Mouse (Mus musculus) myocyte (in vitro differentiated cells): Measurements from ENCODE around the gene Naglu. TPM values are rescaled to one million over a fixed set of nuclear protein-coding genes. Genes with fewer than 3 reads are reported as not detected.

Experiments
- H3K27me3 ChIP-seq: one replicate; pipeline ENCODE4 v1.6.1; 2011; ENCODE audit not compliant: control insufficient read depth, insufficient read depth, insufficient read length
- H3K36me3 ChIP-seq: one replicate; pipeline ENCODE4 v1.6.1; 2011; ENCODE audit not compliant: control insufficient read depth, insufficient read depth
- H3K4me2 ChIP-seq: one replicate; pipeline ENCODE4 v1.6.1; 2011; ENCODE audit warnings: low read depth, control low read depth
- H3K4me3 ChIP-seq: one replicate; pipeline ENCODE4 v1.5.1; 2011; ENCODE audit warnings: mild to moderate bottlenecking, control low read depth, moderate library complexity
- H3K79me2 ChIP-seq: one replicate; pipeline ENCODE4 v1.6.1; 2011; ENCODE audit not compliant: control insufficient read depth, insufficient read depth
- H3ac ChIP-seq: one replicate; pipeline ENCODE4 v1.6.1; 2011; ENCODE audit not compliant: control insufficient read depth, insufficient read length
- CEBPB ChIP-seq: IDR thresholded peaks from 2 replicates; pipeline ENCODE4 v1.6.1; 2011; ENCODE audit warnings: mild to moderate bottlenecking, moderate library complexity; ENCODE audit not compliant: poor library complexity, insufficient read depth, severe bottlenecking
- E2F4 ChIP-seq: IDR thresholded peaks from one replicate; pipeline ENCODE4 v1.6.1; 2011; ENCODE audit warnings: mild to moderate bottlenecking, control low read depth, moderate library complexity; ENCODE audit not compliant: insufficient read depth
- MAX ChIP-seq: IDR thresholded peaks from one replicate; pipeline ENCODE4 v1.6.1; 2011; ENCODE audit warnings: low read depth, mild to moderate bottlenecking, control low read depth
- MYOD1 ChIP-seq, 3 experiments: IDR thresholded peaks; one replicate each; pipeline ENCODE4 v1.6.1; 2011; ENCODE audit warnings: control low read depth in 2 of 3, low read depth in 2 of 3, mild to moderate bottlenecking in 2 of 3, moderate library complexity in 1 of 3; ENCODE audit not compliant: insufficient read length in 2 of 3, control insufficient read depth in 1 of 3
- MYOG ChIP-seq, 3 experiments: IDR thresholded peaks; one replicate each; pipeline ENCODE4 v1.6.1; 2011; ENCODE audit warnings: control low read depth in 2 of 3, low read depth in 2 of 3, mild to moderate bottlenecking in 2 of 3; ENCODE audit not compliant: insufficient read length in 2 of 3, control insufficient read depth in 1 of 3, insufficient read depth in 1 of 3
- POLR2A ChIP-seq: IDR thresholded peaks from one replicate; pipeline ENCODE4 v1.6.1; 2011; ENCODE audit warnings: low read depth, mild to moderate bottlenecking, control low read depth, moderate library complexity; ENCODE audit not compliant: insufficient read length
- POLR2AphosphoS2 ChIP-seq: IDR thresholded peaks from one replicate; pipeline ENCODE4 v1.6.1; 2011; ENCODE audit warnings: low read depth, control low read depth; ENCODE audit not compliant: insufficient read length
- REST ChIP-seq: IDR thresholded peaks from one replicate; pipeline ENCODE4 v1.6.1; 2011; ENCODE audit warnings: mild to moderate bottlenecking, control low read depth, moderate library complexity; ENCODE audit not compliant: insufficient read depth, insufficient read length
- SRF ChIP-seq: IDR thresholded peaks from one replicate; pipeline ENCODE4 v1.6.1; 2011; ENCODE audit warnings: low read depth; ENCODE audit not compliant: control insufficient read depth, insufficient read length
- TCF12 ChIP-seq: IDR thresholded peaks from one replicate; pipeline ENCODE4 v1.6.1; 2011; ENCODE audit warnings: mild to moderate bottlenecking, control low read depth; ENCODE audit not compliant: poor library complexity, insufficient read depth, severe bottlenecking
- TCF3 ChIP-seq: IDR thresholded peaks from one replicate; pipeline ENCODE4 v1.6.1; 2011; ENCODE audit warnings: low read depth, control low read depth; ENCODE audit not compliant: insufficient read length
- USF1 ChIP-seq: IDR thresholded peaks from one replicate; pipeline ENCODE4 v1.6.1; 2011; ENCODE audit warnings: low read depth, mild to moderate bottlenecking, control low read depth, moderate library complexity
- polyA plus RNA-seq: library from polyadenylated mRNA; unstranded; fragments of >200 nt; fragmentation: generic; extraction: Trizol; gene quantifications from one replicate; pipeline ENCODE4 v1.2.1, GENCODE M21; 2012; ENCODE audit warnings: missing spikeins

Naglu gene
- polyA plus RNA-seq, 1 experiment: 19.8 TPM

DNA sequence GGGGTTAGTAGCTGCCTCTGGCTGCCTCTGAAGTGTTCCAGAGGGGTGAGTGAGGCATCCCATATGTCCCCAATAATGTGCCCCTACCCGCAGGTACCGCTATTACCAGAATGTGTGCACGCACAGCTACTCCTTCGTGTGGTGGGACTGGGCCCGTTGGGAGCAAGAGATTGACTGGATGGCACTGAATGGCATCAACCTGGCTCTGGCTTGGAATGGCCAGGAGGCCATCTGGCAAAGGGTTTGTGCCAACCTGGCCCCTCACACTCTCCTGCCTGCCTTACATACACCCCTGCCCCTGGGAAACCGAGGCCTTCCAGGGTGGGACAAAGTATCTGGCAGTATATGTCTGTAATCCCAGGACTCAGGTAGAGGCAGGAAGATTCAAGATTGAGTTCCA, 1.2 kb downstream of the Naglu start:
- TF ChIP-seq MYOG (IDR thresholded peaks at IDR 0.05; ENCODE audit: control insufficient read depth in 1 of 3, insufficient read depth in 1 of 3, insufficient read length in 2 of 3, low read depth in 2 of 3) (no peak), MYOD1 (IDR thresholded peaks at IDR 0.05; ENCODE audit: control insufficient read depth in 1 of 3, insufficient read length in 2 of 3, low read depth in 2 of 3) (no peak), SRF (no peak), POLR2A (no peak), POLR2AphosphoS2 (no peak), CEBPB (no peak), MAX (no peak), TCF12 (no peak), USF1 (no peak), TCF3 (no peak), E2F4 (no peak), REST (no peak)
- H3K27me3 ChIP-seq: no peaks in the 10 kb centered on the region

DNA sequence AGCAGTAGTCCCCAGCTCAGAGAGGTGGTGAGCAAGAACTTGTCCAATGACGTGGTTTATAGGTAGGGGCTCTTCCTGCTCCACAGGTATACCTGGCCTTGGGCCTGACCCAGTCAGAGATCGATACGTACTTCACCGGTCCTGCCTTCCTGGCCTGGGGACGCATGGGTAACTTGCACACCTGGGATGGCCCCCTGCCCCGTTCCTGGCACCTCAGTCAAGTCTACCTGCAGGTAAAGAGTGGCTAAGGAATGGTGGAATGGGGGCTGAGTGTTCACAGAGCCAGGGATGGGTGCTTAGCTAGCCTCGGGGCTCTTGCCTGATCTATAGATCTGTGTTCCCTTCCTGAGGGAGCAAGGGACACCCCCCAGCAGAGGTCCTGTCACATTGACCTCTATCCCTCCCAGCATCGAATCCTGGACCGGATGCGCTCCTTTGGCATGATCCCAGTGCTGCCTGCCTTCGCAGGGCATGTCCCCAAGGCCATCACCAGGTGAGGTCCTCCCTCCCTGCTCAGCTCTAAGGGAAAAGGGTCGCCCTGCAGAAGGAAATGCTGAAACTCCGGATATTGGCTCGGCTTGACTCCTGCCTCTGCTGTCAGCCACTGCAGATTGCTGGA, 2.1 kb downstream of the Naglu start:
- Histone ChIP-seq H3K4me2 (no peak overlapping the region), H3K27me3 (no peaks in the 10 kb centered on the region), H3K79me2 (no peaks in the 10 kb centered on the region), H3K36me3 (no peaks in the 10 kb centered on the region), H3K4me3 (no peak overlapping the region), H3ac (no peak overlapping the region)
- no peak for TF ChIP-seq CEBPB
- no peak for TF ChIP-seq POLR2AphosphoS2
- no peak for TF ChIP-seq POLR2A
- no peak for TF ChIP-seq TCF12
- no peak for TF ChIP-seq E2F4
- no peak for TF ChIP-seq MYOD1 (IDR thresholded peaks at IDR 0.05; ENCODE audit: control insufficient read depth in 1 of 3, insufficient read length in 2 of 3, low read depth in 2 of 3)
- TF ChIP-seq REST: no peak
- no peak for TF ChIP-seq MYOG (IDR thresholded peaks at IDR 0.05; ENCODE audit: control insufficient read depth in 1 of 3, insufficient read depth in 1 of 3, insufficient read length in 2 of 3, low read depth in 2 of 3)
- no peak for TF ChIP-seq MAX
- no peak for TF ChIP-seq SRF
- no peak for TF ChIP-seq USF1
- no peak for TF ChIP-seq TCF3

More for the DNA sequence above, 1.2 kb downstream of the Naglu start:
- H3K4me3 ChIP-seq: peak overlapping the region; percentile 38
- H3ac ChIP-seq: peak overlapping the region; percentile 14
- no peaks in the 10 kb centered on the region for H3K79me2 ChIP-seq
- H3K36me3 ChIP-seq: no peaks in the 10 kb centered on the region
- H3K4me2 ChIP-seq: peak overlapping the region; percentile 88

DNA sequence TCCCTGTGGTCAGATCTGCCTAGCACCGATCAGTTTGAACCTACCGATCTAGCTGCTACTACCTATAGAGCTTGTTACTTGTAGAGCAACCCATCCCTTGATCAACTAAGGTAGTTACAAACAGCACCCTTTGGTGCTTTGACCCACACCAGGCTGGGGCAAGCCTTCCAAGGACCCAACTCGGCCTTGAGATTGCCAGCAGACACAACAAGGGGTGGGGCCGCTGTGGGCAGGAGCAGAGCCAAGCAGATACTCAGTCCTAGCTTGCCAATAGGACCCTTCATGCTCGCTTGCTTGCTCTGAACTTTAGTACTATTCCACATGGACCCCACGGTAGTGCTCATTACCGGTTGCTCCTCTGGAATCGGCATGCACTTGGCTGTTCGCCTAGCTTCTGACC, 8.3 kb downstream of the Naglu start, which contains the start of gene Hsd17b1:
Gene Hsd17b1 (plus strand): TSS at position 291 of the 400 bp plus-strand sequence.
- Histone ChIP-seq H3K36me3 (no peaks in the 10 kb centered on the region), H3K79me2 (no peaks in the 10 kb centered on the region), H3K4me3 (no peak within 1 kb of the TSS), H3K4me2 (no peak within 1 kb of the TSS), H3K27me3 (no peaks in the 10 kb centered on the region), H3ac (no peak within 1 kb of the TSS)
- TF ChIP-seq MYOD1 (IDR thresholded peaks at IDR 0.05; ENCODE audit: control insufficient read depth in 1 of 3, insufficient read length in 2 of 3, low read depth in 2 of 3): no peak
- TF ChIP-seq POLR2A: no peak
- no peak for TF ChIP-seq REST
- no peak for TF ChIP-seq POLR2AphosphoS2
- TF ChIP-seq SRF: no peak
- TF ChIP-seq E2F4: no peak
- no peak for TF ChIP-seq TCF3
- TF ChIP-seq CEBPB: no peak
- TF ChIP-seq MYOG (IDR thresholded peaks at IDR 0.05; ENCODE audit: control insufficient read depth in 1 of 3, insufficient read depth in 1 of 3, insufficient read length in 2 of 3, low read depth in 2 of 3): no peak
- no peak for TF ChIP-seq USF1

DNA sequence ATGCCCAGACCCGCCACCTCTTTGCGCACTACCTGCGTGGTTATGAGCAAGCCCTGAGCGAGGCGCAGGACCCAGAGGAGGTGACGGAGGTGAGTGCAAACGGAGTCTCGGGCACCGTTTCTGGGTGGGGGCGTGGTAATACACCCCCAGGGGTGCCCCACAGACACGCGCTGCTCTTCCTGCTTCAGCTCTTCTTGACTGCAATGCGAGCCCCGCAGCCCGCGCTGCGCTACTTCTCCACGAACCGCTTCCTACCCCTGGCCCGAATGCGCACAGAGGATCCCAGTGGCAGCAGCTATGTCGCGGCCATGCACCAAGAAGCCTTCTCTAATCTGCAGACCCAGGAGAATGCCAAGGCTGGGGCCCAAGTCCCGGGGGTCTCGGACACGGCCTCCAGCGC, 9.9 kb downstream of the Naglu start:
- no peak overlapping the region for H3K4me2 ChIP-seq
- TF ChIP-seq TCF3 (no peak), SRF (no peak), USF1 (no peak), E2F4 (no peak), TCF12 (no peak), MYOD1 (IDR thresholded peaks at IDR 0.05; ENCODE audit: control insufficient read depth in 1 of 3, insufficient read length in 2 of 3, low read depth in 2 of 3) (no peak), POLR2A (no peak), CEBPB (no peak)

DNA sequence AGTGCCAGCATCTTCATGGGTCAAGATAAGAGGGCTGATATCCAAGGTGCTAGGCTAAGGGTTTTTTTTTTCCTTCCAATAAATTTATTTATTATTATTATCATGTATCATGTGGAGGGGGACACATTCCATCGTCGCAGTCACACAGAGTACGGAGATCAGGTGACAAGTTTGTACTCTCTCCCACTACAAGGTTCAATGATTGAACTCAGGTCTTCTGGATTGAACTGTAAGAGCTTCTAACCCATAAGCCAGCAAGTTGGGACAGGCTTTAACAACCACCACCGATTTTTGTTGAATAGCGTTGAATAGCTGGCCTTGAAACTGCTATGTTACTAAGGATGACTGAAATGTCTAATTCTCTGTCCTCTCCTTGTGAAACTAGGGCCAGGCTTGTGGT, 10.6 kb downstream of the Naglu start:
- no peak overlapping the region for H3ac ChIP-seq
- peaks cover 10% of the 10 kb centered on the region for H3K79me2 ChIP-seq
- H3K4me3 ChIP-seq: no peak overlapping the region
- H3K27me3 ChIP-seq: no peaks in the 10 kb centered on the region
- TF ChIP-seq SRF: no peak
- no peak for TF ChIP-seq E2F4
- no peak for TF ChIP-seq REST
- no peak for TF ChIP-seq USF1
- TF ChIP-seq TCF3: no peak
- no peak for TF ChIP-seq CEBPB
- no peak for TF ChIP-seq TCF12
- no peak for TF ChIP-seq MYOD1 (IDR thresholded peaks at IDR 0.05; ENCODE audit: control insufficient read depth in 1 of 3, insufficient read length in 2 of 3, low read depth in 2 of 3)
- TF ChIP-seq MAX: no peak
- no peak for TF ChIP-seq POLR2AphosphoS2
- no peak overlapping the region for H3K4me2 ChIP-seq
- no peaks in the 10 kb centered on the region for H3K36me3 ChIP-seq

More for the DNA sequence above, 9.9 kb downstream of the Naglu start:
- Histone ChIP-seq H3K36me3 (no peaks in the 10 kb centered on the region), H3K79me2 (peaks cover 10% of the 10 kb centered on the region), H3K4me3 (no peak overlapping the region), H3K27me3 (no peaks in the 10 kb centered on the region), H3ac (no peak overlapping the region)
